Mouse (Mus musculus) myocyte (in vitro differentiated cells): ENCODE data around the gene Cldn1. TPM values are rescaled to one million over a fixed set of nuclear protein-coding genes. Genes with fewer than 3 reads are reported as not detected.

ENCODE experiments used
- H3K27me3 ChIP-seq: one replicate; pipeline ENCODE4 v1.6.1; 2011; ENCODE audit not compliant: control insufficient read depth, insufficient read depth, insufficient read length
- H3K36me3 ChIP-seq: one replicate; pipeline ENCODE4 v1.6.1; 2011; ENCODE audit not compliant: control insufficient read depth, insufficient read depth
- H3K4me2 ChIP-seq: one replicate; pipeline ENCODE4 v1.6.1; 2011; ENCODE audit warnings: low read depth, control low read depth
- H3K4me3 ChIP-seq: one replicate; pipeline ENCODE4 v1.5.1; 2011; ENCODE audit warnings: mild to moderate bottlenecking, control low read depth, moderate library complexity
- H3K79me2 ChIP-seq: one replicate; pipeline ENCODE4 v1.6.1; 2011; ENCODE audit not compliant: control insufficient read depth, insufficient read depth
- H3ac ChIP-seq: one replicate; pipeline ENCODE4 v1.6.1; 2011; ENCODE audit not compliant: control insufficient read depth, insufficient read length
- CEBPB ChIP-seq: IDR thresholded peaks from 2 replicates; pipeline ENCODE4 v1.6.1; 2011; ENCODE audit warnings: mild to moderate bottlenecking, moderate library complexity; ENCODE audit not compliant: poor library complexity, insufficient read depth, severe bottlenecking
- E2F4 ChIP-seq: IDR thresholded peaks from one replicate; pipeline ENCODE4 v1.6.1; 2011; ENCODE audit warnings: mild to moderate bottlenecking, control low read depth, moderate library complexity; ENCODE audit not compliant: insufficient read depth
- MAX ChIP-seq: IDR thresholded peaks from one replicate; pipeline ENCODE4 v1.6.1; 2011; ENCODE audit warnings: low read depth, mild to moderate bottlenecking, control low read depth
- MYOD1 ChIP-seq, 3 experiments: IDR thresholded peaks; one replicate each; pipeline ENCODE4 v1.6.1; 2011; ENCODE audit warnings: control low read depth in 2 of 3, low read depth in 2 of 3, mild to moderate bottlenecking in 2 of 3, moderate library complexity in 1 of 3; ENCODE audit not compliant: insufficient read length in 2 of 3, control insufficient read depth in 1 of 3
- MYOG ChIP-seq, 3 experiments: IDR thresholded peaks; one replicate each; pipeline ENCODE4 v1.6.1; 2011; ENCODE audit warnings: control low read depth in 2 of 3, low read depth in 2 of 3, mild to moderate bottlenecking in 2 of 3; ENCODE audit not compliant: insufficient read length in 2 of 3, control insufficient read depth in 1 of 3, insufficient read depth in 1 of 3
- POLR2A ChIP-seq: IDR thresholded peaks from one replicate; pipeline ENCODE4 v1.6.1; 2011; ENCODE audit warnings: low read depth, mild to moderate bottlenecking, control low read depth, moderate library complexity; ENCODE audit not compliant: insufficient read length
- POLR2AphosphoS2 ChIP-seq: IDR thresholded peaks from one replicate; pipeline ENCODE4 v1.6.1; 2011; ENCODE audit warnings: low read depth, control low read depth; ENCODE audit not compliant: insufficient read length
- REST ChIP-seq: IDR thresholded peaks from one replicate; pipeline ENCODE4 v1.6.1; 2011; ENCODE audit warnings: mild to moderate bottlenecking, control low read depth, moderate library complexity; ENCODE audit not compliant: insufficient read depth, insufficient read length
- SRF ChIP-seq: IDR thresholded peaks from one replicate; pipeline ENCODE4 v1.6.1; 2011; ENCODE audit warnings: low read depth; ENCODE audit not compliant: control insufficient read depth, insufficient read length
- TCF12 ChIP-seq: IDR thresholded peaks from one replicate; pipeline ENCODE4 v1.6.1; 2011; ENCODE audit warnings: mild to moderate bottlenecking, control low read depth; ENCODE audit not compliant: poor library complexity, insufficient read depth, severe bottlenecking
- TCF3 ChIP-seq: IDR thresholded peaks from one replicate; pipeline ENCODE4 v1.6.1; 2011; ENCODE audit warnings: low read depth, control low read depth; ENCODE audit not compliant: insufficient read length
- USF1 ChIP-seq: IDR thresholded peaks from one replicate; pipeline ENCODE4 v1.6.1; 2011; ENCODE audit warnings: low read depth, mild to moderate bottlenecking, control low read depth, moderate library complexity
- polyA plus RNA-seq: library from polyadenylated mRNA; unstranded; fragments of >200 nt; fragmentation: generic; extraction: Trizol; gene quantifications from one replicate; pipeline ENCODE4 v1.2.1, GENCODE M21; 2012; ENCODE audit warnings: missing spikeins

Gene Cldn1
- polyA plus RNA-seq, 1 experiment = 0.02 TPM

DNA sequence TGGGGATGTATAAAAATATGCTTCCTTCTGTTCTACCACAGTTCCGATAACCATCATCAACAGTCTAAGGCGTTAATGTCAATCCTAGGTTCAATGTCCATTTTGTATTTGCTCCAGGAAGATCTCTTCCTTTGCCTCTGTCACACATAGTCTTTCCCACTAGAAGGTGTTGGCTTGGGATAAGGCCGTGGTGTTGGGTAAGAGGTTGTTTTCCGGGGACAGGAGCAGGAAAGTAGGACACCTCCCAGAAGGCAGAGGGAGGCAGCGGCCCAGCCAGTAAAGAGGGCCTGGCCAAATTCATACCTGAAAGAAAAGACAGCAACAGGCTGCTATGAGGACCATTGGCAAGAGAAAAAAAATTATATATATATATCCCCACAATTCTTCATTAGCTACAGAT lies 12.7 kb downstream of the Cldn1 start:
- Histone ChIP-seq H3K27me3 (no peaks in the 10 kb centered on the region), H3K4me2 (no peak overlapping the region), H3K4me3 (no peak overlapping the region), H3ac (no peak overlapping the region), H3K36me3 (no peaks in the 10 kb centered on the region), H3K79me2 (no peaks in the 10 kb centered on the region)
- TF ChIP-seq SRF = no peak

DNA sequence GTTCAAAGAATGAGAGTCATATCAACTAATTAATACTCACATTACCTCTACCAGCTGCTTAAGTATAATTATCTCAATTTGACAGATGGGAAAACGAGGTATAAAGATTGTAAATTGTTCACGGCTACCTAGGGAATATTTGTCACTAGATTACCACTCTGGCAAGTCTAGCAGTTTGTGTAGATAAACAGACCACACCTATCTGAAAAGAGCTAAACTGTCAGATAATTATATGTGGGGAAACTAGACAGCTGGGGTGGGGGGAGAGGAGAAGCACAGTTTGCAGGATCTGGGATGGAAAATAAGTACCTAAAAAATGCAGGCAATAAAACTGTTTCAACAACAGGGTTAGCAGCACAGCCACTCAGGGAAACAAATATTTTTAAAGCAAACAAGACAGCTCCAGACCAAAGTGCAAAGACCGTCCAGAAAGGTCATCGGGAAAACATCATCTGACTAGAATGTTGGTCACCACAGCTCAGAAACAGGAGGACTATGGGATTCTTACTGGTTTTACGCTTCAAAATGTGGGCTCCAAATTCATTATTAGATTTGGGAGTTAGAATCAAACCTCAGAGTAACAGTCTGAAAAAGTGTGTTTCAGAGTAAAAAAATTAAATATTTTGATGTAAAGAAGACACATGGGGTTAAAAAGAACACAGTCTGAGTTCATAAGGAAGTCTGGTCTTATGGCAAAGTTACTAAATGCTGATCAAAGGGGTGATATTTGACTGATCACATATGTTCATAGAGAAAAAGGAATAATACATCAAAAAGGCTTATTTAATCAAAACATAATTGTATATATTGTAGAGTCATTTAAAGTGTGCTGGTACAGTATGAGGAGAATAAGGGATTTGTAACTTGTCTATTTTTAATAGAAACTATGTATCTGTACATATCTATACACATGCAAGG lies 13.5 kb downstream of the Cldn1 start:
- TF ChIP-seq TCF12 = no peak
- no peak for TF ChIP-seq POLR2A
- no peak for TF ChIP-seq MAX
- TF ChIP-seq POLR2AphosphoS2 = no peak
- no peak for TF ChIP-seq SRF
- no peak for TF ChIP-seq TCF3
- TF ChIP-seq E2F4 = no peak
- no peak for TF ChIP-seq CEBPB
- TF ChIP-seq MYOG (IDR thresholded peaks at IDR 0.05; ENCODE audit: control insufficient read depth in 1 of 3, insufficient read depth in 1 of 3, insufficient read length in 2 of 3, low read depth in 2 of 3) = no peak
- TF ChIP-seq USF1 = no peak
- H3K4me2 ChIP-seq = no peak overlapping the region
- H3K4me3 ChIP-seq = no peak overlapping the region
- no peaks in the 10 kb centered on the region for H3K36me3 ChIP-seq
- no peaks in the 10 kb centered on the region for H3K27me3 ChIP-seq
- H3ac ChIP-seq = no peak overlapping the region
- no peaks in the 10 kb centered on the region for H3K79me2 ChIP-seq

DNA sequence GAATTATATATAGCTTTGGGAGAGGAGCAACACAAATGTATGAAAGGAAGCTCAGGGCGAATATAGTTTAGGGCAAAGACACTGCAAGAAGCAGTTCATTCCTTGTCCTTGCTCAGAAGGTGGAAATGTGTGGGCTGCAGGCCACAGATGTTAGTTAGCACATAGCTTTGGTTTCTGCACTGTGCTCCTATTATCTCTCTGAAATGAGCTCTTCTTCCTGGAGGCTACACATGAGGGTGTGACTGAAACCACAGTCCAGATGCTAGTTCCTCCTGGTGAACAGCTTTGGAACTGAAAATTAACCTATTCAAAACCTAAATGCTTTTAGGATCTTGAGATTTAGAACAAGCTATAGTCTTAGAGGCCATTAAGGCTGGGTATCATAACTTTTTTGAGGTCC lies 16.1 kb downstream of the Cldn1 start:
- H3K79me2 ChIP-seq = no peaks in the 10 kb centered on the region
- no peak overlapping the region for H3ac ChIP-seq
- no peak for TF ChIP-seq MAX
- TF ChIP-seq USF1 = no peak
- no peak for TF ChIP-seq MYOG (IDR thresholded peaks at IDR 0.05; ENCODE audit: control insufficient read depth in 1 of 3, insufficient read depth in 1 of 3, insufficient read length in 2 of 3, low read depth in 2 of 3)
- TF ChIP-seq POLR2A = no peak
- no peak for TF ChIP-seq SRF
- no peak for TF ChIP-seq TCF12
- TF ChIP-seq E2F4 = no peak
- TF ChIP-seq REST = no peak
- no peak for TF ChIP-seq CEBPB
- TF ChIP-seq MYOD1 (IDR thresholded peaks at IDR 0.05; ENCODE audit: control insufficient read depth in 1 of 3, insufficient read length in 2 of 3, low read depth in 2 of 3) = no peak
- TF ChIP-seq TCF3 = no peak
- no peak for TF ChIP-seq POLR2AphosphoS2
- H3K4me3 ChIP-seq = no peak overlapping the region
- no peaks in the 10 kb centered on the region for H3K27me3 ChIP-seq
- no peak overlapping the region for H3K4me2 ChIP-seq
- H3K36me3 ChIP-seq = no peaks in the 10 kb centered on the region

DNA sequence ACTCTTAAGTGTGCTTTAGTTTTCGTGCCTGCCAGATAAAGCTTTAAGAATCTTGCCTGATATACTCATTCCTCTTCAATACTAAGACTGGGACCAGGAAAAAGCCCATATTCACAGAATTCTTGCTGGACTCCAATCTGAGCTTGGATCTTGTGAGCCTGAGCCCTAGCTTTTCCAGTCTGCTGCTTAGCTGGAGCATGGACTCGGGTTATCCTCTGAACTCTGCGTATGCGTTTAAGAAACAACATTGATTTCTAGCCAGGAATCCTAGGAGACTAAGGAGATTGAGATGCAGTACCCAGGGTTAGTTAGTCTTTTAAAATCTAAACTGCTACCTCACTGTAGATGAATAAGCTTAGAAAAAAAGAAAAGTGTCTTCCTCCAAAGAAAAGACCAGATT lies 20.9 kb downstream of the Cldn1 start:
- TF ChIP-seq MAX (no peak), USF1 (no peak), POLR2A (no peak), REST (no peak), CEBPB (no peak), SRF (no peak), TCF12 (no peak)
- Histone ChIP-seq H3K27me3 (no peaks in the 10 kb centered on the region), H3K4me2 (no peak overlapping the region), H3K4me3 (no peak overlapping the region), H3K79me2 (no peaks in the 10 kb centered on the region), H3K36me3 (no peaks in the 10 kb centered on the region), H3ac (no peak overlapping the region)

DNA sequence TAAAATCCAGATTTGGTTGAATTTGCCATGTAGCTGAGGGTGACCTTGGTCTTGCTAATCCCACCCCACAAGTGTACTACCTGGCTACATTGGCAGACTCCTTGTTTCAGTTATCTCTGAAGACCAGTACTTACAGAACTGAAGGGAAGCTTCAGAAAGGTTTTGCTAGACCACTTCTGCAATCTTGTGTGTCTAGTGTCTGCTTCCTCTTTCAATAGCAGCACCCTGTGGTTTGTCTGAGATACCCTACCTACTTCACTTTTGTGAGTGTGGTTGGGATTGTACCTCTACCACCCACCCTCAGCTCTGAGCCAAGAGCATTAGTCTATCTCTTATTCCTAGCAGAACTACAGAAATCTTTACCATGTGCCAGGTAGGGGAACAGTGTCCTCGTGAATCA lies 22.8 kb downstream of the Cldn1 start:
- Histone ChIP-seq H3K4me2 (no peak overlapping the region), H3K4me3 (no peak overlapping the region), H3ac (no peak overlapping the region), H3K36me3 (no peaks in the 10 kb centered on the region), H3K27me3 (no peaks in the 10 kb centered on the region), H3K79me2 (no peaks in the 10 kb centered on the region)
- TF ChIP-seq POLR2AphosphoS2 = no peak
- TF ChIP-seq MYOD1 (IDR thresholded peaks at IDR 0.05; ENCODE audit: control insufficient read depth in 1 of 3, insufficient read length in 2 of 3, low read depth in 2 of 3) = no peak
- TF ChIP-seq POLR2A = no peak
- no peak for TF ChIP-seq MAX
